ENCODE assay signal across 8 mouse cellular contexts in the genomic region with DNA sequence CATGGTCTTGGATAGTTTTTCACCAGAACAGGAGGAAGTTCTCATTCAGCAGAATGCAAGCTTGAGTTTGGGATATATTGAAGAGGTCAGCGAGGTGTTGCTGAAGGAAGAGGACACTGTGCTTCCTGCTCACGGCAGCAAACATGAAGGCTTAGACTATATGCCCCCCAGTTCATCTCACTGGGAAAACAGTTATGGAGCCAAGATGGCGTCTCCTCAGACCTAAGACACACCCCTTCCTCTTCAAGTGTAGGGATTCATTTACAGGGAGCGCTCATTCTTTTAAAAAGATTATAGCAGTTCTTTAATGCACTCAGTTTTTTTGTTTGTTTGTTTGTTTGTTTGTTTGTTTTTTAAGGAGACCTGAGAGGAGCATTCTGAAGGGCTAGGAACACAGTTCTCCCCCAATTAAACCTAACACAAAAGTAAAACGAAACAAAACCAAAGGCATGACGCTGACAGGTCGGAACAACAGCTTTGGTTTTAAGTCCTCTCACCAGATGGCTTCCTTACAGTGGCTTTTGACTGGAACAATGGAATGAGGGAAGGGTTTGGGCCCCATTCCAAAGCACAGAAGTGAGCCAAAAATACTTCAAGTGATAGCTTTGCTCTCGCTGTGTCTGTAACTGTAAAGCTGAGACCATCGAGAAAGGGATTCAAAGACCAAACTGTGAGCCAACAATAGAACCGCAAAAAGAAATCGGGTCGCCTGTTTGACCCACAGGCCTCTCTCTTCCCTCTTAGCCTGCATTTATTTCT.
A peak's percentile ranks its signal among the peaks of the same experiment; 100 is the strongest.
DNase-seq lines count a peak whose midpoint lies in the region; ATAC-seq and TF ChIP-seq lines count a peak whose summit lies in the region.
"Had no signal": no experiment of that assay in that cellular context is flagged by ENCODE, and none has a peak within 500 bp of the region (broad histone marks: within the 10 kb centered on the region; RNA-seq: fewer than 3 reads in every experiment).

No protein-coding gene starts in this region.

- H3K27me3 ChIP-seq in kidney, adult 2 months (replicated peaks; ENCODE audit: control insufficient read depth, insufficient read depth, low read length): no peaks in the 10 kb centered on the region
- H3K27me3 ChIP-seq in hindbrain, embryonic 16.5 days (replicated peaks; ENCODE audit: control insufficient read depth, insufficient read depth, low read length): no peaks in the 10 kb centered on the region

- peak; percentile 41; the same call in 1 of the 2 replicates for ATAC-seq in hindbrain, embryonic 16.5 days
- ATAC-seq in megakaryocyte progenitor cell, adult 5-6 weeks (replicated peaks; ENCODE audit: poor library complexity): no peak

- H3K9ac ChIP-seq in hindbrain, embryonic 16.5 days (ENCODE audit: low read depth, low read length): no peak overlapping the region

- no peaks in the 10 kb centered on the region for H3K36me3 ChIP-seq in kidney, adult 2 months (ENCODE audit: control insufficient read depth, insufficient read depth, low read length)
- no peaks in the 10 kb centered on the region for H3K36me3 ChIP-seq in hindbrain, embryonic 16.5 days (ENCODE audit: control insufficient read depth, insufficient read depth, low read length)

- H3K4me2 ChIP-seq in hindbrain, embryonic 16.5 days (ENCODE audit: low read length): no peak overlapping the region

- no peak overlapping the region for H3K27ac ChIP-seq in kidney, adult 2 months (ENCODE audit: insufficient read depth, low read depth, low read length)
- H3K27ac ChIP-seq in hindbrain, embryonic 16.5 days (ENCODE audit: low read depth, low read length): no peak overlapping the region

- TF ChIP-seq CTCF in kidney, adult 2 months (conservative IDR thresholded peaks at IDR 0.05; ENCODE audit: insufficient read depth, insufficient read length, low read depth, low read length): no peak

- H3K4me3 ChIP-seq in kidney, adult 2 months (ENCODE audit: insufficient read depth, low read depth, low read length): no peak overlapping the region
- no peak overlapping the region for H3K4me3 ChIP-seq in hindbrain, embryonic 16.5 days (ENCODE audit: low read length)
- H3K4me3 ChIP-seq: megakaryocyte, embryonic 14.5 days had no signal

- DNase-seq in kidney, adult 2 months: peak; percentile 13
- DNase-seq in kidney, adult 9 months: no peak
- DNase-seq in urinary bladder, postnatal 14 days (ENCODE audit: low spot score): peak; percentile 19
- DNase-seq in urinary bladder, postnatal 10 days (ENCODE audit: low spot score): no peak
- DNase-seq in telencephalon, adult 2 months (ENCODE audit: low read depth, low spot score): peak; percentile 54

- no peaks in the 10 kb centered on the region for H3K4me1 ChIP-seq in kidney, adult 2 months (ENCODE audit: control insufficient read depth, insufficient read depth, low read length)
- H3K4me1 ChIP-seq in hindbrain, embryonic 16.5 days (ENCODE audit: control insufficient read depth, insufficient read depth, low read depth, low read length): no peaks in the 10 kb centered on the region
- H3K4me1 ChIP-seq: megakaryocyte, embryonic 14.5 days had no signal

- no peak for TF ChIP-seq POLR2A in kidney, adult 2 months (IDR thresholded peaks at IDR 0.05; ENCODE audit: low read depth, low read length)

- no peaks in the 10 kb centered on the region for H3K9me3 ChIP-seq in hindbrain, embryonic 16.5 days (ENCODE audit: control insufficient read depth, low read length)

- WGBS in kidney, adult 2 months: 69% methylated on average over 12 of the region's 12 CpGs
- 51% methylated on average over 12 of the region's 12 CpGs for WGBS in hindbrain, embryonic 16.5 days

Comparison
In these comparisons a context has a peak if more than half of its experiments do, and no peak if none do; other contexts are left out.
1. DNase-seq: peak in kidney, adult 2 months (single experiment), urinary bladder, postnatal 14 days (single experiment) and telencephalon, adult 2 months (single experiment); none in kidney, adult 9 months (single experiment) and urinary bladder, postnatal 10 days (single experiment).